Mouse (Mus musculus) heart, postnatal 0 days (tissue): ENCODE measurements at regions not wholly inside any gene's neighbourhood (a gene's known extent, or its start where the extent isn't known, plus 50 kb on each side); places are given as distances from the start of the nearest gene placed in this dataset.

Experiments
- CTCF ChIP-seq: IDR thresholded peaks from 2 replicates; pipeline ENCODE4 v1.5.1; 2016; ENCODE audit warnings: antibody characterized with exemption, control low read depth, low read depth
- EP300 ChIP-seq: IDR thresholded peaks from 2 replicates; pipeline ENCODE4 v1.6.1; 2016; ENCODE audit warnings: antibody characterized with exemption, low read depth

GRCm38 (mm10) chr9:23069161-23069560 lies 153.7 kb upstream of the Bmper start:
- TF ChIP-seq CTCF (no peak), EP300 (no peak)
